Mouse (Mus musculus) midbrain, embryonic 14.5 days (tissue): ENCODE results near the gene Smarca4. TPM values are rescaled to one million over a fixed set of nuclear protein-coding genes. Genes with fewer than 3 reads are reported as not detected.
A peak's percentile ranks its signal among the peaks of the same experiment; 100 is the strongest.
"Not testable (repeated sequence)": the region's sequence is repeated elsewhere in the genome, so short reads cannot be mapped to it uniquely, and the experiment has no call there.

ENCODE experiments used
- ATAC-seq: fragments of 200-750 bp; cut with Nextera tagmentation; 2 replicates; pipeline ENCODE4 v1.8.0; 2017; ENCODE audit warnings: moderate number of reproducible peaks, moderate library complexity; ENCODE audit not compliant: low FRiP score, low TSS enrichment
- DNase-seq: peaks from one replicate; pipeline ENCODE4 v3.0.0-alpha.2; 2015
- H3K27ac ChIP-seq: fragments of 300-500 bp; sonication (generic); replicated peaks from 2 replicates; pipeline ENCODE4 v1.5.1; 2014; ENCODE audit warnings: mild to moderate bottlenecking, low read depth, low read length, moderate library complexity
- H3K27me3 ChIP-seq: fragments of 300-500 bp; sonication (generic); 2 replicates; pipeline ENCODE4 v1.6.1; 2014; ENCODE audit warnings: low read length, control low read depth, mixed read lengths; ENCODE audit not compliant: control insufficient read depth, insufficient read depth
- H3K36me3 ChIP-seq: fragments of 300-500 bp; sonication (generic); 2 replicates; pipeline ENCODE4 v1.6.1; 2014; ENCODE audit warnings: low read length, control low read depth; ENCODE audit not compliant: control insufficient read depth, insufficient read depth
- H3K4me1 ChIP-seq: fragments of 300-500 bp; sonication (generic); 2 replicates; pipeline ENCODE4 v1.6.1; 2014; ENCODE audit warnings: mild to moderate bottlenecking, antibody characterized with exemption, low read length, control low read depth; ENCODE audit not compliant: control insufficient read depth, insufficient read depth
- H3K4me2 ChIP-seq: fragments of 300-500 bp; sonication (generic); 2 replicates; pipeline ENCODE4 v1.6.1; 2014; ENCODE audit warnings: mild to moderate bottlenecking, low read length, moderate library complexity
- H3K4me3 ChIP-seq: fragments of 300-500 bp; sonication (generic); replicated peaks from 2 replicates; pipeline ENCODE4 v1.5.1; 2014; ENCODE audit warnings: low read depth, low read length
- H3K9ac ChIP-seq: fragments of 300-500 bp; sonication (generic); replicated peaks from 2 replicates; pipeline ENCODE4 v1.6.1; 2014; ENCODE audit warnings: mild to moderate bottlenecking, low read length, moderate library complexity
- H3K9me3 ChIP-seq: fragments of 300-500 bp; sonication (generic); 2 replicates; pipeline ENCODE4 v1.6.1; 2016; ENCODE audit warnings: low read length, control low read depth, mixed read lengths; ENCODE audit not compliant: control insufficient read depth
- WGBS: fragments of 180-500 bp; shearing (Covaris S2); extraction: QIAGEN DNeasy Blood & Tissue Kit; methylation state at CpG from one replicate; pipeline ENCODE4 v1.1.7; 2014; 5-methylcytosine and 5-hydroxymethylcytosine counted together
- polyA plus RNA-seq: library from polyadenylated mRNA; unstranded; fragments of >200 nt; fragmentation: Nextera tagmentation; extraction: Ambion mirVana; gene quantifications from 2 replicates; pipeline ENCODE4 v1.2.1, GENCODE M21; 2014

Smarca4 gene
- polyA plus RNA-seq, 1 experiment from 2014 or later, result 179 TPM

DNA sequence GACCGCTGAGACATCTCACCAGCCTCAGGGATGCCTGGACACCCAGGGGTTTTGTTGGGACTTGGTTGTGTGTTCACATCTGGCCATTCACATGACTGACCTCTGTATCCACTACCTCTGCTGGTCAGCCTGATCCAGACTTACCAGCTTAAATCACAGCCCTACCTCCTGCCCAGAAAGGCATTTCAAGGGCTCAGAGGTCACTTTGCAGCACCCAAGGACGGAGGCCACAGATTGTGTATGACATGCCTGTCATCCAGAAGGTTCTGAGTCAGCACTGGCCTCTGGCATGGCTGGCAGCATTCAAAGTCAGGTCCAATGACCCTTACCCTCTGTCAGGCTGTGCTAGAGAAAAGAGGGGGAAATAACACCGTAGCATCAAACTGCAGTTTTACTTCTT is 74.1 kb downstream of the Smarca4 start:
- 89% methylated on average over 3 of the region's 3 CpGs for WGBS
- Histone ChIP-seq H3K36me3 (peaks cover 86% of the 10 kb centered on the region), H3K27me3 (no peaks in the 10 kb centered on the region), H3K4me2 (no peak overlapping the region), H3K4me1 (no peaks in the 10 kb centered on the region), H3K9ac (no peak overlapping the region), H3K27ac (no peak overlapping the region), H3K9me3 (no peaks in the 10 kb centered on the region), H3K4me3 (no peak overlapping the region)
- DNase-seq (no peak), ATAC-seq (no peak)

- peak; percentile 58 for DNase-seq
- peaks cover 84% of the 10 kb centered on the region for H3K36me3 ChIP-seq
Measured at GRCm38 (mm10) chr9:21691862-21692261, 75.9 kb downstream of the Smarca4 start.

GRCm38 (mm10) chr9:21692491-21692890 is 76.5 kb downstream of the Smarca4 start:
- Histone ChIP-seq H3K9ac (no peak overlapping the region), H3K4me3 (no peak overlapping the region), H3K4me1 (no peaks in the 10 kb centered on the region), H3K27ac (no peak overlapping the region), H3K4me2 (no peak overlapping the region), H3K27me3 (no peaks in the 10 kb centered on the region), H3K9me3 (no peaks in the 10 kb centered on the region), H3K36me3 (peaks cover 84% of the 10 kb centered on the region)
- ATAC-seq (no peak), DNase-seq (no peak)
- WGBS, result 97% methylated on average over 4 of the region's 4 CpGs

More at GRCm38 (mm10) chr9:21691862-21692261, 75.9 kb downstream of the Smarca4 start:
- H3K27ac ChIP-seq, result no peak overlapping the region
- H3K4me2 ChIP-seq, result no peak overlapping the region
- no peaks in the 10 kb centered on the region for H3K9me3 ChIP-seq
- H3K9ac ChIP-seq, result no peak overlapping the region
- 55% methylated on average over 2 of the region's 2 CpGs for WGBS
- no peak overlapping the region for H3K4me3 ChIP-seq
- no peak for ATAC-seq
- no peaks in the 10 kb centered on the region for H3K4me1 ChIP-seq
- no peaks in the 10 kb centered on the region for H3K27me3 ChIP-seq

DNA sequence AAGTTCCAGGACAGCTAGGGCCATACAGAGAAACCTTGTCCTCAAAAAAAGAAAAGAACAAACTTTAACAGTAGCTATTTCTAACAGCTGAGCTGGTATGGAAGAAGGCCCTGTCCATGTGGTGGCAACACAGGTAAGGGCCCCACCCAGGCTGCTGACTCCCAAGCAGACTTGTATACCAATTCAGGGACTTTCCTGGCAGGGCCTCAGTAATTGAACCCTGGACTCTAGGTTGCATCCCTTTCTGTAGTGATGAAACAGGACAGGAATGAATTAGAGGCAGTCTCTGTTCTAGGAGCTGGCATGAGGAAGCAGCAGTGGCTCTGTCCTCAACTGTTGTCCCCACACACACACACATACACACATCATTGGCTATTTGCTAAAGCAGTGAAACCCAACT is 78.1 kb downstream of the Smarca4 start:
- Histone ChIP-seq H3K4me3 (no peak overlapping the region), H3K4me2 (no peak overlapping the region), H3K36me3 (peaks cover 81% of the 10 kb centered on the region), H3K4me1 (no peaks in the 10 kb centered on the region), H3K27ac (no peak overlapping the region), H3K9ac (no peak overlapping the region), H3K9me3 (no peaks in the 10 kb centered on the region), H3K27me3 (no peaks in the 10 kb centered on the region)
- ATAC-seq (no peak), DNase-seq (no peak)

GRCm38 (mm10) chr9:21695229-21695792 is 79.3 kb downstream of the Smarca4 start:
- Histone ChIP-seq H3K4me2 (no peak overlapping the region), H3K27ac (no peak overlapping the region), H3K4me1 (no peaks in the 10 kb centered on the region), H3K27me3 (no peaks in the 10 kb centered on the region), H3K9me3 (no peaks in the 10 kb centered on the region), H3K9ac (no peak overlapping the region), H3K4me3 (no peak overlapping the region), H3K36me3 (peaks cover 83% of the 10 kb centered on the region)
- 96% methylated on average over 5 of the region's 5 CpGs for WGBS
- DNase-seq, result no peak
- no peak for ATAC-seq

DNA sequence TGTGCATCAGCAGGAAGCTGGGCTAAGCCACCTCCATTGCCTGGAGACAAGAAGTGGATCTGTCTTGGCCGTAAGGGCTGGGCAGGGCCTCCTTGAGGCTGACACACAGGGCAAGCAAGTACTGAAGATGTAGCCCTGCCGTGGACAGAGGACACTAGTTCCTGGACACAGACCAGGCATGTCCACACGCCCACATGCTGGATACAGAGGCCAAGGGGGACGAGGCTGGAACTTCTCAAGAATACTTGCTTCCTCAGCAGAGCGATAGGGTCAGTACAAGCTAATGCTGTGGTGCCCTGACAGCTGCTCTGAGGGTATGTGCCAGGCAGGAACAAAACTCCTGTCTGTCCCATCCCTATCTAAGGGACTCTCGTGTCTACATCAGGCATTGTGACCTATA is 81.2 kb downstream of the Smarca4 start:
- H3K9ac ChIP-seq, result no peak overlapping the region
- 88% methylated on average over 6 of the region's 6 CpGs for WGBS
- DNase-seq, result no peak

DNA sequence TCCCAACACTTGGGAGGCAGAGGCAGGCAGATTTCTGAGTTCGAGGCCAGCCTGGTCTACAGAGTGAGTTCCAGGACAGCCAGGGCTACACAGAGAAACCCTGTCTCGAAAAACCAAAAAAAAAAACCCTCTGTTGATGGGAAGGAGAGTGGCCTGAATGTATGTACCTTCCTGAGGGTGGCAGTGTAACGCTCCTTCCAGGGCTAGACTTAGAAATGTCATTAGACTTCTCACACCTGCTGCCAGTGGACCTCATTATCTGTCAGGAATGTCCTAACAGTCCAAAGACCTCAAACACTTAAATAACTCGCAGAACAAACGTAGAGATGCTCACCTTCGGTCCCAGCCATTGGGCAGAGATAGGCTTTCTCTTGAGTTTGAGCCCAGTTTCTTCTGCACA is 83.3 kb downstream of the Smarca4 start:
- H3K27me3 ChIP-seq, H3K9ac ChIP-seq, H3K4me1 ChIP-seq, H3K4me2 ChIP-seq, ATAC-seq, H3K4me3 ChIP-seq, DNase-seq, H3K9me3 ChIP-seq, H3K27ac ChIP-seq: not testable (repeated sequence)
- peaks cover 92% of the 10 kb centered on the region for H3K36me3 ChIP-seq
- WGBS, result 92% methylated on average over 6 of the region's 6 CpGs

More for the DNA sequence above, 81.2 kb downstream of the Smarca4 start:
- no peaks in the 10 kb centered on the region for H3K4me1 ChIP-seq
- H3K36me3 ChIP-seq, result peaks cover 87% of the 10 kb centered on the region
- H3K4me2 ChIP-seq, result no peak overlapping the region
- H3K4me3 ChIP-seq, result no peak overlapping the region
- ATAC-seq, result no peak
- no peaks in the 10 kb centered on the region for H3K27me3 ChIP-seq
- H3K27ac ChIP-seq, result no peak overlapping the region
- H3K9me3 ChIP-seq, result no peaks in the 10 kb centered on the region

DNA sequence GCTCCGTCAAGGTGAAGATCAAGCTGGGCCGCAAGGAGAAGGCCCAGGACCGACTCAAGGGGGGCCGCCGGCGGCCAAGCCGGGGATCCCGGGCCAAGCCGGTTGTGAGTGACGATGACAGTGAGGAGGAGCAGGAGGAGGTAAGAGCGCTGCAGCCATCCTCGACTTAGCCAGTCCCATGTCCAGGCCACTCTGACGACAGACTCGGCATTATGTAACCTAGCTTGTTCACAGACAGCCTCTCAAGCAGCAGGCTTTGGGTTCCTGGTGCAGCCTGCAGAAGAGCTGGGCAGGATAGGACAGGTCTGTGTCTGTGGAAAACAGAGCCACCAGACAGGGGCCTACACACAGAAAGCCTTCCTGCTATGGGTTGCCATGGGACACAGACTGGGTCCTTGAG is 85.1 kb downstream of the Smarca4 start:
- WGBS, result 97% methylated on average over 14 of the region's 14 CpGs
- no peak for ATAC-seq
- no peak overlapping the region for H3K9ac ChIP-seq
- H3K36me3 ChIP-seq, result peaks cover 94% of the 10 kb centered on the region
- H3K27ac ChIP-seq, result no peak overlapping the region
- no peak overlapping the region for H3K4me3 ChIP-seq
- H3K27me3 ChIP-seq, result no peaks in the 10 kb centered on the region
- no peaks in the 10 kb centered on the region for H3K4me1 ChIP-seq
- no peak for DNase-seq
- no peak overlapping the region for H3K4me2 ChIP-seq
- no peaks in the 10 kb centered on the region for H3K9me3 ChIP-seq

DNA sequence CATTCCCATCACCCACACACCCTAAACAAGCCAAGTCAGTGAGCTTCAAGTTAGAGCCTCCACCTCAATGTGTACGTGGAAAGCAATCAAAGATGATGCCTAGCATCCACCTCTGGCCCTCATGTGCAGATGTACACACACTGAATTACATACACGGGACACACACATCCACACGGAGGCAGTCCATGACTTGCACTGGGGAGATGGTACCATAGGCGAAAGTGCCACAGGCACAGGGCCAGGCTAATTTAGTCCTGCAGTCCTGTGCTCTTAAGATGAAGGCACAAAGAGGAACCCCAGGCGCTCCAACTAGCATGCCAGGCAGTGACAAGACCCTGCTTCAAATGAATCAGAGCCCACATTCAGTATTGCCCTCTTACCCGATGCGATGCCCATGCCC is 87.5 kb downstream of the Smarca4 start:
- no peak for ATAC-seq
- H3K9me3 ChIP-seq, result no peaks in the 10 kb centered on the region

More for the DNA sequence above, 87.5 kb downstream of the Smarca4 start:
- no peak overlapping the region for H3K4me3 ChIP-seq
- no peaks in the 10 kb centered on the region for H3K27me3 ChIP-seq
- no peak overlapping the region for H3K27ac ChIP-seq
- no peak for DNase-seq
- 96% methylated on average over 7 of the region's 7 CpGs for WGBS
- peaks cover 96% of the 10 kb centered on the region for H3K36me3 ChIP-seq
- H3K4me2 ChIP-seq, result no peak overlapping the region
- no peaks in the 10 kb centered on the region for H3K4me1 ChIP-seq
- H3K9ac ChIP-seq, result no peak overlapping the region
